ENCODE assay signal across 8 mouse cellular contexts in the genomic region with DNA sequence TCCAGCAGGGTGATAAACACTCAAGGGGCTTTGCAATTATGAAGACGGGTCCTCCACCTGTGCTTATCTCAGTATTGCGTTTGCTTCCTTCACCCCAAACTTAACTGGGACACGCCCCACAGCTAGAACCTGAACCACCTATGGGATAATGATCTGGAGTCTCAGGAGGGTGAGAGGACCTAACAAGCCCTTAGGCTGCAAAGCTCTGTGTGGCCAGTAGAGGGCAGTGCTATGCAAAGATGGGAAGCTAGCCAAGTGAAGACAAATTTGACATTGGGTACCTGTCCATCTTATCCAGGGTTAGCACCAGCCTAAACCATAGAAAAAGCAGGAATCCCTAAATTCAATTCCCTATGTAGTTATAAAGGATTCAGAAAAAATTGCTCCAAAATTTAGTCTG. TPM values are rescaled to one million over a fixed set of nuclear protein-coding genes. Genes with fewer than 3 reads are reported as not detected.
DNase-seq lines count a peak whose midpoint lies in the region; ATAC-seq lines count a peak whose summit lies in the region.

No protein-coding gene starts in this region.

- no peak for ATAC-seq in erythroid progenitor cell, adult 5-6 weeks (replicated peaks; ENCODE audit: low FRiP score, poor library complexity, severe bottlenecking)

- DNase-seq in adrenal gland, adult (ENCODE audit: inconsistent age in 2 of 2, low spot score in 1 of 2): peak; percentile 47 to 77
- DNase-seq in adrenal gland, postnatal 4 days (ENCODE audit: low spot score in 2 of 2): no peak
- DNase-seq in layer of hippocampus, postnatal 10 days (ENCODE audit: low spot score in 2 of 2): peak; percentile 4 to 13
- DNase-seq in layer of hippocampus, adult 9-11 months: no peak
- peak; percentile 25 for DNase-seq in adrenal gland, postnatal 25 days
- peak; percentile 37 for DNase-seq in kidney, postnatal 10 days
- DNase-seq in spleen, postnatal 36 days (ENCODE audit: low spot score in 2 of 2): peak; percentile 14 to 21

RNA-seq across cellular contexts. Expression of a gene that starts 15.0 kb away (rescaled TPM):
- total RNA-seq in adrenal gland, postnatal 4 days (2021): 10 to 100 TPM; 13.6 to 22.7 TPM
- 1 to 10 TPM; 2.4 to 3.7 TPM for total RNA-seq in layer of hippocampus, postnatal 10 days (2021)
- 13.6 and 14.0 TPM in 2 replicates for total RNA-seq in adrenal gland, postnatal 25 days (2021)
- not detected in 2 replicates for total RNA-seq in erythroid progenitor cell, adult 5-6 weeks (2015; ENCODE audit: low replicate concordance)
- total RNA-seq in erythroid progenitor cell, adult 5-6 weeks (2017; ENCODE audit: low replicate concordance): not detected in 2 replicates

Comparison
In these comparisons a context has a peak if more than half of its experiments do, and no peak if none do; other contexts are left out.
1. DNase-seq: peak in adrenal gland, adult (2 of 2), layer of hippocampus, postnatal 10 days (2 of 2), adrenal gland, postnatal 25 days (single experiment), kidney, postnatal 10 days (single experiment) and spleen, postnatal 36 days (2 of 2); none in adrenal gland, postnatal 4 days (0 of 2) and layer of hippocampus, adult 9-11 months (single experiment).